Mouse (Mus musculus): Measurements from ENCODE around the gene Mab21l2.

- no peak for TF ChIP-seq JUN (IDR thresholded peaks at IDR 0.05; ENCODE audit: insufficient read depth, low read depth, low read length)
- no peak for TF ChIP-seq CTCF (conservative IDR thresholded peaks at IDR 0.05 in 1 of 2, IDR thresholded peaks at IDR 0.05 in 1 of 2; ENCODE audit: low read depth in 2 of 2, low read length in 2 of 2)
- TF ChIP-seq RCOR1 (conservative IDR thresholded peaks at IDR 0.05; ENCODE audit: low read depth, low read length) = no peak
- TF ChIP-seq MAZ (IDR thresholded peaks at IDR 0.05; ENCODE audit: low read depth, low read length) = no peak
- no peak for TF ChIP-seq JUND (conservative IDR thresholded peaks at IDR 0.05; ENCODE audit: low read depth, low read length)
- TF ChIP-seq SMC3 (IDR thresholded peaks at IDR 0.05; ENCODE audit: low read depth, low read length) = no peak
- TF ChIP-seq SIN3A (IDR thresholded peaks at IDR 0.05; ENCODE audit: low read length) = no peak
Observed at GRCm38 (mm10) chr3:86551011-86551728, 2.7 kb upstream of the Mab21l2 start.
